Mouse (Mus musculus) gastrocnemius, postnatal 25 days (tissue): ENCODE results near the gene Rara. TPM values are rescaled to one million over a fixed set of nuclear protein-coding genes. Genes with fewer than 3 reads are reported as not detected.
A peak's percentile ranks its signal among the peaks of the same experiment; 100 is the strongest.
"Not testable (repeated sequence)": the region's sequence is repeated elsewhere in the genome, so short reads cannot be mapped to it uniquely, and the experiment has no call there.

Experiments used
- DNase-seq: peaks from one replicate; pipeline ENCODE4 v3.0.0; 2022
- long read RNA-seq, 2 experiments: library from polyadenylated mRNA; stranded (forward); transcript quantifications; one replicate each; pipeline ENCODE4 v2.0.0; 2021
- total RNA-seq, 2 experiments: library from RNA; stranded (reverse); gene quantifications; 1 replicate in 1 of 2; 2 replicates in 1 of 2; pipeline ENCODE4 v1.2.3; 2021

Rara gene
- total RNA-seq = 10 to 100 TPM in 1 of 2 experiments, 1 to 10 TPM in 1; 9.4 to 12.8 TPM
- long read RNA-seq, experiment 1, partial matches to known transcripts = 11 of 12 reads
- long read RNA-seq, experiment 1, other reads (novel, unspliced or antisense) = 1 of 12 reads
- long read RNA-seq, experiment 2, partial matches to known transcripts = 15 of 17 reads
- long read RNA-seq, experiment 2, other reads (novel, unspliced or antisense) = 0 of 17 reads

GRCm38 (mm10) chr11:98927438-98928076, at the start of gene Rara:
Gene Rara (plus strand): TSS chr11:98927818.
- no peak for DNase-seq

- DNase-seq = no peak
These were observed 39.9 kb upstream of the Rara start for GRCm38 (mm10) chr11:98887703-98888102.

GRCm38 (mm10) chr11:98889077-98889476, 38.5 kb upstream of the Rara start:
- DNase-seq = no peak

- DNase-seq = no peak
These were observed 37.6 kb upstream of the Rara start for GRCm38 (mm10) chr11:98889977-98890376.

- no peak for DNase-seq
These were observed 35.2 kb upstream of the Rara start for GRCm38 (mm10) chr11:98892426-98892825.

- no peak for DNase-seq
These were observed 27.0 kb upstream of the Rara start for GRCm38 (mm10) chr11:98900529-98901125.

- DNase-seq = no peak
These were observed 24.9 kb upstream of the Rara start for GRCm38 (mm10) chr11:98902621-98903245.

- no peak for DNase-seq
These were observed 23.0 kb upstream of the Rara start for GRCm38 (mm10) chr11:98904577-98904976.

GRCm38 (mm10) chr11:98905033-98905432, 22.6 kb upstream of the Rara start:
- no peak for DNase-seq

- DNase-seq = no peak
These were observed 22.0 kb upstream of the Rara start for GRCm38 (mm10) chr11:98905583-98905982.

GRCm38 (mm10) chr11:98907063-98907436, 20.6 kb upstream of the Rara start:
- DNase-seq = no peak

GRCm38 (mm10) chr11:98907437-98908173, 20.0 kb upstream of the Rara start, which contains the start of gene Cdc6:
Gene Cdc6 (plus strand): TSS chr11:98907801.
- DNase-seq = peak; percentile 96

- DNase-seq = no peak
These were observed 18.0 kb upstream of the Rara start for GRCm38 (mm10) chr11:98909654-98910053.

- no peak for DNase-seq
These were observed 17.2 kb upstream of the Rara start for GRCm38 (mm10) chr11:98910415-98910814.

GRCm38 (mm10) chr11:98911498-98911897, 16.1 kb upstream of the Rara start:
- DNase-seq = no peak

- no peak for DNase-seq
These were observed 13.4 kb upstream of the Rara start for GRCm38 (mm10) chr11:98914196-98914595.

GRCm38 (mm10) chr11:98916376-98916775, 11.2 kb upstream of the Rara start:
- DNase-seq = not testable (repeated sequence)

GRCm38 (mm10) chr11:98917428-98918005, 10.1 kb upstream of the Rara start:
- no peak for DNase-seq

- DNase-seq = no peak
These were observed 9.4 kb upstream of the Rara start for GRCm38 (mm10) chr11:98918231-98918630.

- no peak for DNase-seq
These were observed 8.6 kb upstream of the Rara start for GRCm38 (mm10) chr11:98919009-98919408.

- not testable (repeated sequence) for DNase-seq
These were observed 5.8 kb upstream of the Rara start for GRCm38 (mm10) chr11:98921813-98922212.

GRCm38 (mm10) chr11:98922307-98922706, 5.3 kb upstream of the Rara start:
- not testable (repeated sequence) for DNase-seq
